Mouse (Mus musculus) C2C12 (cell line): ENCODE results near the gene Atg13.

Experiments used
- CTCF ChIP-seq: IDR thresholded peaks from one replicate; pipeline ENCODE4 v1.5.1; 2011; ENCODE audit not compliant: control insufficient read depth, insufficient read depth, insufficient read length
- FOSL1 ChIP-seq: IDR thresholded peaks from one replicate; pipeline ENCODE4 v1.8.0; 2011; ENCODE audit warnings: mild to moderate bottlenecking, low read length; ENCODE audit not compliant: poor library complexity, insufficient read depth, severe bottlenecking
- MAX ChIP-seq: IDR thresholded peaks from one replicate; pipeline ENCODE4 v1.6.1; 2011; ENCODE audit warnings: mild to moderate bottlenecking, control low read depth

- TF ChIP-seq CTCF (no peak), FOSL1 (no peak), MAX (no peak)
Measured at GRCm38 (mm10) chr2:91666386-91666910, 43.9 kb downstream of the Atg13 start.
